Mouse (Mus musculus): ENCODE data around the gene Mrpl24. TPM values are rescaled to one million over a fixed set of nuclear protein-coding genes. Genes with fewer than 3 reads are reported as not detected.

Mrpl24 gene
- polyA plus RNA-seq (2021; fragmentation: Nextera tagmentation) = 77.3 and 83.4 TPM in 2 replicates
- long read RNA-seq, experiment 1, transcript Mrpl24-201 (6 exons, 1,226 nt) = minor isoform, 12 of 88 reads
- long read RNA-seq, experiment 1, transcript Mrpl24-204 (6 exons, 1,115 nt) = minor isoform, 15 of 88 reads
- long read RNA-seq, experiment 1, transcript Mrpl24-202 (6 exons, 1,339 nt) = major isoform, 58 of 88 reads
- long read RNA-seq, experiment 1, partial matches to known transcripts = 1 of 88 reads
- long read RNA-seq, experiment 1, other reads (novel, unspliced or antisense) = 0 of 88 reads
- long read RNA-seq, experiment 2, transcript Mrpl24-203 (5 exons, 1,234 nt) = minor isoform, 5 of 49 reads
- long read RNA-seq, experiment 2, transcript Mrpl24-201 (6 exons, 1,226 nt) = minor isoform, 6 of 49 reads
- long read RNA-seq, experiment 2, transcript Mrpl24-202 (6 exons, 1,339 nt) = major isoform, 36 of 49 reads
- long read RNA-seq, experiment 2, partial matches to known transcripts = 1 of 49 reads
- long read RNA-seq, experiment 2, other reads (novel, unspliced or antisense) = 1 of 49 reads

DNA sequence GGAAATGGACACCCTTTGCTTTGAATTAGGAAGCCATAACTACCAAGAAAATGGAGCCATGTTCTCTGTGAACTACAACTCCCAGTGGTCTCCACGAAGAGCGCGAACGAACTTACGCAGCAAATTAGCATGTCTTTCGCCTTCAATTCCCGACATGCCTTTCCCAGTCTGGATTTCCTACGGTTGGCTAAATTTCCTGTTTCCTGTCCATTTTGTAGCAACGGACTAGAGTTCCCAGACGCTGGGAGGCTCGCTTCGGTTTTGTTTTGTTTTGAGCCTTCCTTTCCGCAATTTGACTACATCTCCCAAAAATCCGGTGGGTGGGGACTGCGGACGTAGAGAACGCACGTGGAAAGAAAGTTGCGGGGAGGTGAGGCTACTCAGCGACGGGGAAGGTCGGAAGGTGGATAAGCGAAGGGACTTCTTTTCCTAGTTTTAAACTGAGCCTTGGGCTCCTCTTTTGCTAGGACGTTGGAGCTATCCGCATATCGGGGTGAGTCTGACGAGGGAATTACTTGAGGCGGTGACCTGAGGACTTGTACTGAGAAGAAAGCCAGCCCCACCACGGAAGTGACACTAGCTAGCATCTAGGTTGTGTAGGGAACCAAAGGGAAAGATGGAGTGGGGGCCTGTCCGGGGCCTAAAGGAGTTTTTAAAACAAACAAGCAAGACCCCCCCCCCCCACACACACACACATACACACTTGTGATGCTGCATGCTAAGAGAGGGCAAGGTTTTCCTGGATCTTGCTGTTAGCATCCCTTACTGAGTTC, at the start of gene Mrpl24:
Gene Mrpl24, plus strand, starts transcription at position 171 of the 773 bp plus-strand sequence.

DNA sequence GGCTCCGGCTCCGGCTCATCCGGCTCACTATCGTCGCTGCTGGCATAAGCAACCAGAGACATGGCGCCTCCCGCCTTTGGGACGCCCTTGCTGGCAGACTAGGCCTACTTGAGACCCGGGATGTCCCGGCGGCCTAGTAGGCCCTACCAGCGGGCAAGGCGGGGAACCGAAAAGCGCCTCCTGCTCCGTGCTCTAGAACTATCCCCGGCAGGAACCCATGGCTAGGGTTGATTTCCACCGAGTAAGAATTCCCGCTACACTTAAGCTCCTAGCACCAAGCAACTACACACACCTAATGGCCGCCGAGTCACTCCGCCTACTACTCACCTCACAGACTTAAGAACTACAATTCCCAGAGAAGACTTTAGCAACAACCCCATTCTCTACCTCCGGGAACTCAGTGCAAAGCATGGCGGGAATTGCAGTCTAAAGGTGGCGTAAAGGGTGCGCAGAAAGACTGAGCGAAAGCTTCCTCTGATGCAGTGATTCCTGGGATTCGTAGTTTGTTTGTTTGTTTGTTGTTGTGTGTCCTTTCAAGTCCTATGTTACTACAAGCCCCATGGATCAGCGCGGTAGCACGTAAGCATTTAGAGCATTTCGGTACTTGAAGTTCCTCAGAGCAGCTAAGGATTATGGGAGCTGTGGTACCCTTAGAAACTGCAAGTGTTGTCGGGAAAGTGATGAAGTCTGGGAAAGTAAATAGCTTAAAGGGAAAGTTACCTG, 33.9 kb upstream of the Mrpl24 start, which contains the start of gene Prcc:
Gene Prcc, minus strand, starts transcription at position 328 of the 723 bp plus-strand sequence.

DNA sequence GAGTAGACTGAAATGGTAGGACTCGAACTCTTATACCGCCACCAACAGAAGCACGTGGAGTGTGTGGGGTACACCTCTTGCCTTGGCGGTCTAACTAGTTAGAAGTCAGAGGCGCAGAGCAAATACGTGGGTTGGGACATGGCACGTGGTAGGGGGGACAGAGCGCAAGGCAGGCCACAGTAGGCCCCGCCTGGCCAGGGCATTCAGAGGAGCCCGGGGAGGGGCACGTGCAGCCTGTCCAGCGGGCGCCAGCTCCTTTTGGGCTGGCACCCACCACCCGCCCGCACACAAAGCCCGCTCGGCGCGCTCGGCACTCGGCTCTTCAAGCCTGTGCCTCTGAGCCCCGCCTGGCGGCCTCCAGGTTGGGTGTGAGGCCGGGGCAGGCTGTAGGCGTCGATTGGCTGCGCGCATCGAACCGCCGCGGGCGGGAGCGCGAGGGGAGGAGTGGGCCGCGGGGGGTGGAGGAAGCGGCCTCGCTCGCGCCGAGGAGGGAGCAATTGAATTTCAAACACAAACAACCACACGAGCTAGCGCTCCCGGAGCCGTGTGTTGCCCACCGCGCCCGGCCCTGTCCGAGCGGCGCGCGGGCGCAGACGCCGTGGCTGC, 13.3 kb upstream of the Mrpl24 start, which contains the start of gene Hdgf:
Gene Hdgf, plus strand, starts transcription at position 442 of the 606 bp plus-strand sequence.

DNA sequence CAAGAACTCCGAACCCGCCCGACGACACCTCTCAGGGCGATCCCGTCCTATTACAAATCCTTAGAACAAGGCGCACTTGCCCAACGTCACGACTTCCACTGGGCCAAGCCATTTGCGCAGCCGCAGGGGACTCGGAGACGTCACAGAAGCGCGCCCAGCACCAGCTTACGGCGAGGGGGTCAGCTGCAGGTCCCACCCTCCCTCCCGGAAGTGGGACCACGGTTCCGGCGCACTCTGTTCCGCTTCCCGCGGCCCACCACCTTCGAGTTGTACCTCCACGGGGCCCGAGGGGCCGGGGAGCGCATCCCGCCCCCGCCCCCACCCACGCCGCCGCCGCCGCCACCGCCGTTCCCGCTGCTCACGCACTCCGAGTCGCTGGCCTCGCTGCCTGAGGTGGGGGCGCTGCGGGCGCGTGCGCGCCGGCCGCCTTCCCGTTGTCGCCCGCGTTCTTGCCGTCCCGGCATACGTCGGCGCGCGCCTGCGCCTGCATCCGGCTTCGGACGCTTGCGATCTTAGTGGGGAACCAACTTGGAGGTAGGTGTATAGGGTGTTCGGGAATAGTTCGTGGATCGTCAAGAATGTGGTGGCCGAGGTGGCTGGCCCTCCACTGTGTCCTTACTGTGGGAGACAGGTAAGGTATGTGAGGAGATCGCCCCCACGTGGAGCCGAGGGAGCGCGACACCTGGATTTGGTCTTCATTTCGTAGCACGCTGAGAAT, 10.9 kb downstream of the Mrpl24 start, which contains the start of the genes Isg20l2 and Rrnad1:
Gene Isg20l2, plus strand, starts transcription at position 237 of the 718 bp plus-strand sequence.
Gene Rrnad1, minus strand, starts transcription at position 640 of the 718 bp plus-strand sequence.

DNA sequence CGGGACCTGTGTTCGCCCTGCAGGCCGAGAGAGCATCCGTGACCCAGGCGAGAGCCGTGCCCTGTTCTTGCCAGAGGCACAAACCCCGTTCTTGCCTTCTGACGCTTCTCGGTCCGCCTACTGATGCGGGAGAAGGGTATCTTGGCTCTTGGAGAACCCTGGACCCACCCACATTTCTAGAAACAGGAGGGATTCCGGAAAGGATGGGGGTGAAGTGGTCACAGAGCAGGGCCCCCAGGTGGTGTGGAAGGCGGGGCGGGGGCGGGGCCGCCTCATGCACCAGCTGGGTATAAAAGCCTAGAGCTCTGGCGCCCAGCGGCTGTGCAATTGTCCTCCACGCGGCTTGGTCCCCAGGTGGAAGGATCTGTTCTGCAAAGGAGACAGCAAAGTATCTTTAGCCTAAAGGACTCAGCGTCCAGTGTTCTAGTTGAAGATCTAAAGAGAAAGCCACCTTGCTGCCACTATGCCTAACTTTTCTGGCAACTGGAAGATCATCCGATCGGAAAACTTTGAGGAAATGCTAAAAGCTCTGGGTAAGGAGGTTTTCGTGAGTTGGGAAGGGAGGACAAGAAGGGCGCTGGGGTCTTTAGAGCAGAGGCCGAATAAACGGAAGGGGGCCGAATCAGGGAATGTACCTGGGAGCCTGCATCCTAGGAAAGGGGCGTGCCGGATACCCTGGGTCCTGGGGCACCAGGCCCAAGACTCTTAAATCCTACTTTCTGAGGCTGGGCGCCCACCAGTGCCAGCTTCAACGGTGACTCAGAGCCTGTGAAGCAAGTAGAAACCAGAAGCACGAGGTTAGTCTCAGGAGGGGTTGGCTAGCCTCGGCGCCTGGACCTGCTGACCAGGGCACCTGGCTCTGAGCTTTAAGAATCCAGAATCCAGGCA, 29.3 kb downstream of the Mrpl24 start, which contains the start of gene Crabp2:
Gene Crabp2, plus strand, starts transcription at position 289 of the 888 bp plus-strand sequence.

GRCm38 (mm10) chr3:87970939-87971488, 51.7 kb downstream of the Mrpl24 start, which contains the start of gene Nes:
Gene Nes, plus strand, starts transcription at chr3:87971078.

Other genes starting within 250 kb of the Mrpl24 start
- gene Lrrc71, start 170.9 kb upstream of the Mrpl24 start, polyA plus RNA-seq (2021; fragmentation: Nextera tagmentation) = 0.46 and 0.98 TPM in 2 replicates
- 0.18 and 0.49 TPM in 2 replicates for gene Ntrk1, start 124.3 kb upstream of the Mrpl24 start, polyA plus RNA-seq (2021; fragmentation: Nextera tagmentation)
- gene Insrr, start 122.6 kb upstream of the Mrpl24 start, polyA plus RNA-seq (2021; fragmentation: Nextera tagmentation) = 0.15 TPM in 1 of 2 replicates, not detected in the other
- gene Pear1, start 95.2 kb upstream of the Mrpl24 start, polyA plus RNA-seq (2021; fragmentation: Nextera tagmentation) = 2.2 and 3.1 TPM in 2 replicates
- gene Sh2d2a, start 72.8 kb upstream of the Mrpl24 start, polyA plus RNA-seq (2021; fragmentation: Nextera tagmentation) = 0.08 TPM in 1 of 2 replicates, not detected in the other
- gene Prcc, start 33.9 kb upstream of the Mrpl24 start, polyA plus RNA-seq (2021; fragmentation: Nextera tagmentation) = 2.4 and 2.7 TPM in 2 replicates
- 90.1 and 97.6 TPM in 2 replicates for gene Hdgf, start 13.2 kb upstream of the Mrpl24 start, polyA plus RNA-seq (2021; fragmentation: Nextera tagmentation)
- 3.4 and 3.7 TPM in 2 replicates for gene Isg20l2, start 10.8 kb downstream of the Mrpl24 start, polyA plus RNA-seq (2021; fragmentation: Nextera tagmentation)
- gene Rrnad1, start 11.2 kb downstream of the Mrpl24 start, polyA plus RNA-seq (2021; fragmentation: Nextera tagmentation) = 8.3 and 10.7 TPM in 2 replicates
- gene Crabp2, start 29.2 kb downstream of the Mrpl24 start, polyA plus RNA-seq (2021; fragmentation: Nextera tagmentation) = 2.6 and 10.6 TPM in 2 replicates
- 1.4 and 2.2 TPM in 2 replicates for gene Nes, start 51.6 kb downstream of the Mrpl24 start, polyA plus RNA-seq (2021; fragmentation: Nextera tagmentation)
- 185 and 220 TPM in 2 replicates for gene Bcan, start 80.7 kb downstream of the Mrpl24 start, polyA plus RNA-seq (2021; fragmentation: Nextera tagmentation)
- gene Hapln2, start 108.1 kb downstream of the Mrpl24 start, polyA plus RNA-seq (2021; fragmentation: Nextera tagmentation) = 12.8 and 16.0 TPM in 2 replicates
- 18.0 and 18.5 TPM in 2 replicates for gene Gpatch4, start 123.6 kb downstream of the Mrpl24 start, polyA plus RNA-seq (2021; fragmentation: Nextera tagmentation)
- gene Naxe, start 139.0 kb downstream of the Mrpl24 start, polyA plus RNA-seq (2021; fragmentation: Nextera tagmentation) = 237 TPM in 2 replicates
- gene Ttc24, start 158.8 kb downstream of the Mrpl24 start, polyA plus RNA-seq (2021; fragmentation: Nextera tagmentation) = not detected in 2 replicates
- gene Iqgap3, start 162.5 kb downstream of the Mrpl24 start, polyA plus RNA-seq (2021; fragmentation: Nextera tagmentation) = 0.15 and 0.16 TPM in 2 replicates
- gene Mef2d, start 222.9 kb downstream of the Mrpl24 start, polyA plus RNA-seq (2021; fragmentation: Nextera tagmentation) = 62.2 and 79.5 TPM in 2 replicates